Mouse (Mus musculus): ENCODE data around the gene Eif1.

The Eif1 gene

GRCm38 (mm10) chr11:100284988-100285387 is 34.7 kb upstream of the Eif1 start:
- Histone ChIP-seq H3K27me3 (ENCODE audit: insufficient read depth, low read length) (peaks cover 18% of the 10 kb centered on the region), H3K36me3 (ENCODE audit: insufficient read depth, low read length) (no peaks in the 10 kb centered on the region)

GRCm38 (mm10) chr11:100287024-100287423 is 32.7 kb upstream of the Eif1 start:
- TF ChIP-seq CTCF (conservative IDR thresholded peaks at IDR 0.05; ENCODE audit: low read length) (no peak), POU5F1 (IDR thresholded peaks at IDR 0.05; ENCODE audit: borderline replicate concordance, low read length) (no peak), NANOG (IDR thresholded peaks at IDR 0.05; ENCODE audit: borderline replicate concordance, low read length) (no peak)
- Histone ChIP-seq H3K36me3 (ENCODE audit: insufficient read depth, low read length) (no peaks in the 10 kb centered on the region), H3K4me3 (replicated peaks; ENCODE audit: low read length) (peak overlapping the region; percentile 63), H3K27me3 (ENCODE audit: insufficient read depth, low read length) (peaks cover 18% of the 10 kb centered on the region), H3K4me1 (replicated peaks; ENCODE audit: low read depth, low read length) (peaks cover 81% of the 10 kb centered on the region), H3K9me3 (ENCODE audit: low read length) (no peaks in the 10 kb centered on the region)

More at GRCm38 (mm10) chr11:100284988-100285387, 34.7 kb upstream of the Eif1 start:
- Histone ChIP-seq H3K9me3 (ENCODE audit: low read length) (no peaks in the 10 kb centered on the region), H3K4me1 (replicated peaks; ENCODE audit: low read depth, low read length) (peaks cover 94% of the 10 kb centered on the region), H3K4me3 (replicated peaks; ENCODE audit: low read length) (peak overlapping the region; percentile 20; the same call in 1 of the 2 replicates)
- TF ChIP-seq POU5F1 (IDR thresholded peaks at IDR 0.05; ENCODE audit: borderline replicate concordance, low read length) = no peak

GRCm38 (mm10) chr11:100288942-100289341 is 30.7 kb upstream of the Eif1 start:
- no peak overlapping the region for H3K4me3 ChIP-seq (replicated peaks; ENCODE audit: low read length)

GRCm38 (mm10) chr11:100290235-100290634 is 29.4 kb upstream of the Eif1 start:
- Histone ChIP-seq H3K9me3 (ENCODE audit: low read length) (no peaks in the 10 kb centered on the region; the same call in 1 of the 2 replicates), H3K4me3 (replicated peaks; ENCODE audit: low read length) (no peak overlapping the region), H3K27me3 (ENCODE audit: insufficient read depth, low read length) (peaks cover 18% of the 10 kb centered on the region), H3K4me1 (replicated peaks; ENCODE audit: low read depth, low read length) (peaks cover 67% of the 10 kb centered on the region), H3K36me3 (ENCODE audit: insufficient read depth, low read length) (no peaks in the 10 kb centered on the region)
- no peak for TF ChIP-seq NANOG (IDR thresholded peaks at IDR 0.05; ENCODE audit: borderline replicate concordance, low read length)
- no peak for TF ChIP-seq CTCF (conservative IDR thresholded peaks at IDR 0.05; ENCODE audit: low read length)
- TF ChIP-seq POU5F1 (IDR thresholded peaks at IDR 0.05; ENCODE audit: borderline replicate concordance, low read length) = no peak

More at GRCm38 (mm10) chr11:100288942-100289341, 30.7 kb upstream of the Eif1 start:
- no peaks in the 10 kb centered on the region for H3K36me3 ChIP-seq (ENCODE audit: insufficient read depth, low read length)
- H3K4me1 ChIP-seq (replicated peaks; ENCODE audit: low read depth, low read length) = peaks cover 76% of the 10 kb centered on the region
- H3K9me3 ChIP-seq (ENCODE audit: low read length) = no peaks in the 10 kb centered on the region
- H3K27me3 ChIP-seq (ENCODE audit: insufficient read depth, low read length) = peaks cover 18% of the 10 kb centered on the region
- TF ChIP-seq CTCF (conservative IDR thresholded peaks at IDR 0.05; ENCODE audit: low read length) (no peak), POU5F1 (IDR thresholded peaks at IDR 0.05; ENCODE audit: borderline replicate concordance, low read length) (no peak), NANOG (IDR thresholded peaks at IDR 0.05; ENCODE audit: borderline replicate concordance, low read length) (no peak)

- TF ChIP-seq CTCF (conservative IDR thresholded peaks at IDR 0.05; ENCODE audit: low read length) = no peak
- peak; percentile 34; the same call in 1 of the 2 replicates for TF ChIP-seq POU5F1 (IDR thresholded peaks at IDR 0.05; ENCODE audit: borderline replicate concordance, low read length)
- H3K4me1 ChIP-seq (replicated peaks; ENCODE audit: low read depth, low read length) = peaks cover 50% of the 10 kb centered on the region
- H3K36me3 ChIP-seq (ENCODE audit: insufficient read depth, low read length) = no peaks in the 10 kb centered on the region
- 0 out of 2 replicates have a peak overlapping the region, but pooled peaks have one; percentile 5 for H3K4me3 ChIP-seq (replicated peaks; ENCODE audit: low read length)
- H3K27me3 ChIP-seq (ENCODE audit: insufficient read depth, low read length) = peaks cover 22% of the 10 kb centered on the region
- no peaks in the 10 kb centered on the region; the same call in 1 of the 2 replicates for H3K9me3 ChIP-seq (ENCODE audit: low read length)
These were observed 26.8 kb upstream of the Eif1 start for GRCm38 (mm10) chr11:100292884-100293283.

- peaks cover 40% of the 10 kb centered on the region for H3K4me1 ChIP-seq (replicated peaks; ENCODE audit: low read depth, low read length)
- TF ChIP-seq CTCF (conservative IDR thresholded peaks at IDR 0.05; ENCODE audit: low read length) (peak; percentile 97), POU5F1 (IDR thresholded peaks at IDR 0.05; ENCODE audit: borderline replicate concordance, low read length) (no peak), NANOG (IDR thresholded peaks at IDR 0.05; ENCODE audit: borderline replicate concordance, low read length) (no peak)
- no peaks in the 10 kb centered on the region; the same call in 1 of the 2 replicates for H3K9me3 ChIP-seq (ENCODE audit: low read length)
- H3K36me3 ChIP-seq (ENCODE audit: insufficient read depth, low read length) = no peaks in the 10 kb centered on the region
- no peak overlapping the region for H3K4me3 ChIP-seq (replicated peaks; ENCODE audit: low read length)
- peaks cover 4% of the 10 kb centered on the region; the same call in 1 of the 2 replicates for H3K27me3 ChIP-seq (ENCODE audit: insufficient read depth, low read length)
These were observed 24.4 kb upstream of the Eif1 start for GRCm38 (mm10) chr11:100295308-100295707.

- no peaks in the 10 kb centered on the region for H3K36me3 ChIP-seq (ENCODE audit: insufficient read depth, low read length)
- peak; percentile 74 for TF ChIP-seq CTCF (conservative IDR thresholded peaks at IDR 0.05; ENCODE audit: low read length)
- TF ChIP-seq NANOG (IDR thresholded peaks at IDR 0.05; ENCODE audit: borderline replicate concordance, low read length) = no peak
- peaks cover 32% of the 10 kb centered on the region for H3K4me1 ChIP-seq (replicated peaks; ENCODE audit: low read depth, low read length)
- peak overlapping the region; percentile 65 for H3K4me3 ChIP-seq (replicated peaks; ENCODE audit: low read length)
- H3K9me3 ChIP-seq (ENCODE audit: low read length) = no peaks in the 10 kb centered on the region; the same call in 1 of the 2 replicates
- 0 out of 2 replicates have a peak, but pooled peaks cover 4% of the 10 kb centered on the region for H3K27me3 ChIP-seq (ENCODE audit: insufficient read depth, low read length)
These were observed 21.9 kb upstream of the Eif1 start for GRCm38 (mm10) chr11:100297801-100298200.

- H3K36me3 ChIP-seq (ENCODE audit: insufficient read depth, low read length) = no peaks in the 10 kb centered on the region
- H3K9me3 ChIP-seq (ENCODE audit: low read length) = no peaks in the 10 kb centered on the region; the same call in 1 of the 2 replicates
- peaks cover 26% of the 10 kb centered on the region for H3K4me1 ChIP-seq (replicated peaks; ENCODE audit: low read depth, low read length)
- H3K27me3 ChIP-seq (ENCODE audit: insufficient read depth, low read length) = 0 out of 2 replicates have a peak, but pooled peaks cover 4% of the 10 kb centered on the region
- H3K4me3 ChIP-seq (replicated peaks; ENCODE audit: low read length) = peak overlapping the region; percentile 65
- TF ChIP-seq POU5F1 (IDR thresholded peaks at IDR 0.05; ENCODE audit: borderline replicate concordance, low read length) (no peak), CTCF (conservative IDR thresholded peaks at IDR 0.05; ENCODE audit: low read length) (peak; percentile 81)
These were observed 21.2 kb upstream of the Eif1 start for GRCm38 (mm10) chr11:100298274-100299036.

Measured in E14TG2a.4 (cell line).